Mouse (Mus musculus) MEL (cell line): ENCODE measurements around the gene Btf3l4. TPM values are rescaled to one million over a fixed set of nuclear protein-coding genes. Genes with fewer than 3 reads are reported as not detected.

ENCODE experiments used
- DNase-seq: peaks from one replicate; pipeline ENCODE4 v3.0.0; 2011; ENCODE audit warnings: low read depth, low spot score
- H3K27ac ChIP-seq: 2 replicates; pipeline ENCODE4 v1.5.1; 2012; ENCODE audit warnings: low read depth, mild to moderate bottlenecking, control low read depth, low read length, moderate library complexity; ENCODE audit not compliant: control insufficient read depth
- H3K27me3 ChIP-seq, 2 experiments: fragments of 150-350 bp in 1 of 2; sonication (generic) in 1 of 2; 2 replicates each; pipeline ENCODE4 v1.6.1; 2012; ENCODE audit warnings: low read length in 2 of 2, mild to moderate bottlenecking in 2 of 2, improper control_type of control experiment in 1 of 2, moderate library complexity in 1 of 2; ENCODE audit not compliant: insufficient read depth in 2 of 2, control insufficient read depth in 1 of 2
- H3K36me3 ChIP-seq, 2 experiments: 2 replicates each; pipeline ENCODE4 v1.6.1; 2012 to 2014; ENCODE audit warnings: low read length in 2 of 2, improper control_type of control experiment in 1 of 2, inconsistent platforms in 1 of 2, mild to moderate bottlenecking in 1 of 2; ENCODE audit not compliant: insufficient read depth in 2 of 2, control insufficient read depth in 1 of 2
- H3K4me1 ChIP-seq, 2 experiments: fragments of 150-350 bp in 1 of 2; sonication (generic) in 1 of 2; 2 replicates each; pipeline ENCODE4 v1.6.1; 2012; ENCODE audit warnings: low read length in 2 of 2, improper control_type of control experiment in 1 of 2, mild to moderate bottlenecking in 1 of 2; ENCODE audit not compliant: insufficient read depth in 2 of 2, control insufficient read depth in 1 of 2
- H3K4me3 ChIP-seq, 2 experiments: fragments of 150-350 bp in 1 of 2; sonication (generic) in 1 of 2; 2 replicates each; pipeline ENCODE4 v1.5.1; 2012; ENCODE audit warnings: low read depth in 2 of 2, low read length in 2 of 2, mild to moderate bottlenecking in 2 of 2, moderate library complexity in 2 of 2, control low read depth in 1 of 2, improper control_type of control experiment in 1 of 2; ENCODE audit not compliant: control insufficient read depth in 1 of 2, insufficient read depth in 1 of 2
- H3K79me2 ChIP-seq: 2 replicates; pipeline ENCODE4 v1.6.1; 2012; ENCODE audit warnings: mild to moderate bottlenecking, low read length, moderate library complexity; ENCODE audit not compliant: control insufficient read depth, poor library complexity, insufficient read depth
- H3K9ac ChIP-seq: 2 replicates; pipeline ENCODE4 v1.6.1; 2012; ENCODE audit warnings: low read depth, mild to moderate bottlenecking, control low read depth, low read length, moderate library complexity; ENCODE audit not compliant: control insufficient read depth, poor library complexity, severe bottlenecking
- H3K9me3 ChIP-seq: fragments of 150-350 bp; sonication (generic); replicated peaks from 2 replicates; pipeline ENCODE4 v1.6.1; 2012; ENCODE audit warnings: mild to moderate bottlenecking, low read length, improper control_type of control experiment, moderate library complexity; ENCODE audit not compliant: insufficient read depth
- CHD2 ChIP-seq: IDR thresholded peaks from 2 replicates; pipeline ENCODE4 v1.6.1; 2011; ENCODE audit warnings: low read length, improper control_type of control experiment
- GATA1 ChIP-seq: IDR thresholded peaks from 2 replicates; pipeline ENCODE4 v1.6.1; 2011; ENCODE audit warnings: low read depth, low read length, improper control_type of control experiment
- HCFC1 ChIP-seq: IDR thresholded peaks from 2 replicates; pipeline ENCODE4 v1.6.1; 2012; ENCODE audit warnings: low read depth, mild to moderate bottlenecking, inconsistent platforms, low read length, improper control_type of control experiment, moderate library complexity
- JUND ChIP-seq: IDR thresholded peaks from 2 replicates; pipeline ENCODE4 v1.6.1; 2011; ENCODE audit warnings: low read depth, mild to moderate bottlenecking, improper control_type of control experiment, low read length
- KAT2A ChIP-seq: conservative IDR thresholded peaks from 2 replicates; pipeline ENCODE4 v1.6.1; 2012; ENCODE audit warnings: low read depth, low read length, improper control_type of control experiment, inconsistent platforms
- MAFK ChIP-seq: IDR thresholded peaks from 2 replicates; pipeline ENCODE4 v1.6.1; 2011; ENCODE audit warnings: low read depth, mild to moderate bottlenecking, low read length, improper control_type of control experiment, borderline replicate concordance
- MAZ ChIP-seq: IDR thresholded peaks from 2 replicates; pipeline ENCODE4 v1.6.1; 2012; ENCODE audit warnings: low read depth, mild to moderate bottlenecking, inconsistent platforms, low read length, improper control_type of control experiment
- POLR2AphosphoS2 ChIP-seq: IDR thresholded peaks from 2 replicates; pipeline ENCODE4 v1.6.1; 2011; ENCODE audit warnings: low read length, improper control_type of control experiment
- POLR2AphosphoS5 ChIP-seq: IDR thresholded peaks from 2 replicates; pipeline ENCODE4 v1.6.1; 2012; ENCODE audit warnings: low read depth, borderline replicate concordance, mild to moderate bottlenecking, inconsistent platforms, low read length, moderate library complexity, mixed read lengths
- SIN3A ChIP-seq: IDR thresholded peaks from 2 replicates; pipeline ENCODE4 v1.6.1; 2012; ENCODE audit warnings: low read length, improper control_type of control experiment, inconsistent platforms
- TAL1 ChIP-seq: IDR thresholded peaks from 2 replicates; pipeline ENCODE4 v1.6.1; 2012; ENCODE audit warnings: mild to moderate bottlenecking, inconsistent platforms, low read length, moderate library complexity, mixed read lengths
- polyA plus RNA-seq, 2 experiments: library from polyadenylated mRNA; stranded (reverse) in 1 of 2; unstranded in 1 of 2; fragments of >175 nt in 1 of 2; fragments of >200 nt in 1 of 2; gene quantifications; 2 replicates each; pipeline versions ENCODE4 v1.2.1 to v1.2.4; 2012; ENCODE audit warnings: low replicate concordance in 2 of 2, low read depth in 1 of 2; ENCODE audit not compliant: insufficient read length in 2 of 2, insufficient read depth in 1 of 2, missing spikeins in 1 of 2
- total RNA-seq: library from RNA; depleted of rRNA; stranded (reverse); fragments of 300-350 nt; gene quantifications from 2 replicates; pipeline ENCODE4 v1.2.3, GENCODE M21; 2012; rRNA removed

Btf3l4 gene
- total and polyA plus RNA-seq, 3 experiments = 24.4 to 43.8 TPM; not detected in 1

- Histone ChIP-seq H3K79me2 (no peaks in the 10 kb centered on the region), H3K27me3 (peaks cover 11 to 30% of the 10 kb centered on the region in 2 experiments), H3K27ac (no peak overlapping the region), H3K9me3 (no peaks in the 10 kb centered on the region), H3K4me3 (no peak overlapping the region), H3K4me1 (no peaks in the 10 kb centered on the region), H3K9ac (no peak overlapping the region), H3K36me3 (no peaks in the 10 kb centered on the region)
- TF ChIP-seq POLR2AphosphoS2 = no peak
- no peak for TF ChIP-seq MAFK
- TF ChIP-seq POLR2AphosphoS5 = no peak
- TF ChIP-seq GATA1 = no peak
- TF ChIP-seq TAL1 = no peak
- TF ChIP-seq SIN3A = no peak
- TF ChIP-seq JUND = no peak
- TF ChIP-seq CHD2 = no peak
- TF ChIP-seq KAT2A = no peak
- no peak for TF ChIP-seq HCFC1
- TF ChIP-seq MAZ = no peak
- no peak for DNase-seq
These were observed 64.9 kb downstream of the Btf3l4 start for GRCm38 (mm10) chr4:108768527-108768926.

Other genes with a start within 250 kb of the Btf3l4 start
- gene Cc2d1b, start 213.7 kb downstream of the Btf3l4 start, total RNA-seq = 35.6 and 37.0 TPM in 2 replicates
- 10 to 100 TPM in 1 of 2 experiments, not detected in 1; 50.3 TPM for gene Cc2d1b, start 213.7 kb downstream of the Btf3l4 start, polyA plus RNA-seq
- not detected in 2 replicates for gene 3110021N24Rik, start 114.0 kb downstream of the Btf3l4 start, total RNA-seq
- gene 3110021N24Rik, start 114.0 kb downstream of the Btf3l4 start, polyA plus RNA-seq = not detected
- gene Zfyve9, start 52.8 kb downstream of the Btf3l4 start, total RNA-seq = not detected in 2 replicates
- gene Zfyve9, start 52.8 kb downstream of the Btf3l4 start, polyA plus RNA-seq = under 1 TPM in 1 of 2 experiments, not detected in 1; 0.14 TPM
- gene Txndc12, start 987 bp upstream of the Btf3l4 start, total RNA-seq = 14.9 and 19.5 TPM in 2 replicates
- gene Txndc12, start 987 bp upstream of the Btf3l4 start, polyA plus RNA-seq = 100 to 1,000 TPM in 1 of 2 experiments, 10 to 100 TPM in 1; 47.4 to 145 TPM
- gene Kti12, start 14.2 kb upstream of the Btf3l4 start, total RNA-seq = 47.2 and 65.3 TPM in 2 replicates
- 10 to 100 TPM in 1 of 2 experiments, not detected in 1; 90.5 TPM for gene Kti12, start 14.2 kb upstream of the Btf3l4 start, polyA plus RNA-seq
- 6.8 and 11.6 TPM in 2 replicates for gene A730015C16Rik, start 15.0 kb upstream of the Btf3l4 start, total RNA-seq
- under 1 TPM in 1 of 2 experiments, not detected in 1; 0.56 TPM for gene A730015C16Rik, start 15.0 kb upstream of the Btf3l4 start, polyA plus RNA-seq
- gene Rab3b, start 45.4 kb upstream of the Btf3l4 start, total RNA-seq = not detected in 2 replicates
- under 1 TPM in 1 of 2 experiments, not detected in 1; 0.11 TPM for gene Rab3b, start 45.4 kb upstream of the Btf3l4 start, polyA plus RNA-seq
- 24.2 and 27.7 TPM in 2 replicates for gene Nrd1, start 167.0 kb upstream of the Btf3l4 start, total RNA-seq
- 100 to 1,000 TPM in 1 of 2 experiments, 10 to 100 TPM in 1; 72.7 to 883 TPM for gene Nrd1, start 167.0 kb upstream of the Btf3l4 start, polyA plus RNA-seq